Mouse (Mus musculus): ENCODE results near the gene Tnfrsf11a.

GRCm38 (mm10) chr1:105891032-105891725, 110.7 kb downstream of the Tnfrsf11a start:
- TF ChIP-seq CTCF (conservative IDR thresholded peaks at IDR 0.05; ENCODE audit: insufficient read depth, insufficient read length, low read depth, low read length) (peak; percentile 90), POLR2A (IDR thresholded peaks at IDR 0.05; ENCODE audit: low read depth, low read length) (no peak)
